Mouse (Mus musculus) liver, embryonic 13.5 days (tissue): ENCODE results near the gene Psg25. TPM values are rescaled to one million over a fixed set of nuclear protein-coding genes. Genes with fewer than 3 reads are reported as not detected.
"Not testable (repeated sequence)": the region's sequence is repeated elsewhere in the genome, so short reads cannot be mapped to it uniquely, and the experiment has no call there.

Source experiments
- ATAC-seq: fragments of 200-750 bp; cut with Nextera tagmentation; 2 replicates; pipeline ENCODE4 v1.8.0; 2017; ENCODE audit warnings: low read depth, mild to moderate bottlenecking, moderate number of reproducible peaks, moderate library complexity
- DNase-seq: peaks from one replicate; pipeline ENCODE4 v3.0.0; 2022
- H3K27ac ChIP-seq: fragments of 300-500 bp; sonication (generic); 2 replicates; pipeline ENCODE4 v1.5.1; 2015; ENCODE audit warnings: moderate library complexity, mild to moderate bottlenecking, inconsistent platforms
- H3K27me3 ChIP-seq: fragments of 300-500 bp; sonication (generic); 2 replicates; pipeline ENCODE4 v1.6.1; 2015; ENCODE audit warnings: mild to moderate bottlenecking, inconsistent platforms
- H3K36me3 ChIP-seq: fragments of 300-500 bp; sonication (generic); 2 replicates; pipeline ENCODE4 v1.6.1; 2015; ENCODE audit warnings: mild to moderate bottlenecking, inconsistent platforms
- H3K4me1 ChIP-seq: fragments of 300-500 bp; sonication (generic); replicated peaks from 2 replicates; pipeline ENCODE4 v1.6.1; 2015; ENCODE audit warnings: inconsistent platforms
- H3K4me2 ChIP-seq: fragments of 300-500 bp; sonication (generic); 2 replicates; pipeline ENCODE4 v1.6.1; 2015; ENCODE audit warnings: inconsistent platforms, mild to moderate bottlenecking, moderate library complexity
- H3K4me3 ChIP-seq: fragments of 300-500 bp; sonication (generic); replicated peaks from 2 replicates; pipeline ENCODE4 v1.5.1; 2015; ENCODE audit warnings: mild to moderate bottlenecking, inconsistent platforms
- H3K9ac ChIP-seq: fragments of 300-500 bp; sonication (generic); 2 replicates; pipeline ENCODE4 v1.6.1; 2015; ENCODE audit warnings: mild to moderate bottlenecking, inconsistent platforms
- H3K9me3 ChIP-seq: fragments of 300-500 bp; sonication (generic); replicated peaks from 2 replicates; pipeline ENCODE4 v1.6.1; 2016; ENCODE audit warnings: inconsistent platforms
- WGBS: fragments of 180-500 bp; shearing (Covaris S2); methylation state at CpG from one replicate; pipeline ENCODE4 v1.1.7; 2015; ENCODE audit not compliant: insufficient replicate concordance; 5-methylcytosine and 5-hydroxymethylcytosine counted together
- polyA plus RNA-seq: library from polyadenylated mRNA; unstranded; fragments of >200 nt; fragmentation: Nextera tagmentation; extraction: Ambion mirVana; gene quantifications from 2 replicates; pipeline ENCODE4 v1.2.1, GENCODE M21; 2015

Psg25 gene
- polyA plus RNA-seq = not detected in 2 replicates

DNA sequence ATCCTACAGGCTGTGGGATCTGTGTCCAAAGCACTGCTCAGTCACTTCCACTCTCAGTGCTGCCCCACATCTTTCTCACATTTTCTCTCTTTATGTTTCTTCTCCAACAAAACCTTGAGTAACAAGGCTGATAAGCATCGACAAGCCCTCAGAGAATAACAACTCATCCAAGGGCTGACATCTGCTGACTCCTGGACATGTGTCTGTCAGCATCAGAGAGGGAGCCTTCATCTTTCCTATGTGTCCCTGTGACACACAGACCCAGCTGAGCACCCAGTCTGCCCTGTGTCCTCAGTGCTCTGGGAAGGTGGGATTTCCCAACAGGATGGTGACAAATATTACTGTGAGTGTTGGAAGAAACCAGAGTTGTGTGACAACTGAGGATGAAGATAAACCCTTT is at the start of gene Psg25:
TSS of gene Psg25 (minus strand) at position 101 of the 400 bp plus-strand sequence.
- Histone ChIP-seq H3K9ac (no peak within 1 kb of the TSS), H3K27me3 (no peaks in the 10 kb centered on the region), H3K9me3 (no peaks in the 10 kb centered on the region; the same call in 1 of the 2 replicates), H3K4me2 (no peak within 1 kb of the TSS), H3K4me3 (no peak within 1 kb of the TSS), H3K27ac (no peak within 1 kb of the TSS), H3K4me1 (no peaks in the 10 kb centered on the region), H3K36me3 (no peaks in the 10 kb centered on the region)
- no peak for ATAC-seq
- WGBS = 50% methylated on average over 1 of the region's 1 CpGs
- DNase-seq = no peak

DNA sequence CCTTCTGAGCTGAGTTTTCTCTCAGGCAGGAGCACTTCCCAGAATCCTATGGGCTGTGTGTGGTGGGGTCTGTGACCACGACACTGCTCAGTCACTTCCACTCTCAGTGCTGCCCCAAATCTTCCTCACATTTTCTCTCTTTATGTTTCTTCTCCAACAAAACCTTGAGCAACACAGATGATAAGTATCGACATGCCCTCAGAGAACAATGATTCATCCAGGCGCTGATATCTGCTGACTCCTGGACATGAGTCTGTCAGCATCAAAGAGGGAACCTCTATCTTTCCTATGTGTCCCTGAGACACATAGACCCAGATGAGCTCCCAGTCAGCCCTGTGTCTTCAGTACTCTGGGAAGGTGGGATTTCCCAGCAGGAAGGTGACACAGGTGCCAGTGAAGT is 35.1 kb upstream of the Psg25 start, which contains the start of gene Psg27:
TSS of gene Psg27 (minus strand) at position 101 of the 400 bp plus-strand sequence.
- H3K4me3 ChIP-seq = no peak within 1 kb of the TSS
- ATAC-seq (no peak), DNase-seq (no peak)
- no peak within 1 kb of the TSS for H3K9ac ChIP-seq
- H3K9me3 ChIP-seq = 0 out of 2 replicates have a peak, but pooled peaks cover 2% of the 10 kb centered on the region
- no peak within 1 kb of the TSS for H3K27ac ChIP-seq
- no peaks in the 10 kb centered on the region for H3K36me3 ChIP-seq
- H3K4me1 ChIP-seq = no peaks in the 10 kb centered on the region
- no peaks in the 10 kb centered on the region for H3K27me3 ChIP-seq
- no peak within 1 kb of the TSS for H3K4me2 ChIP-seq
- 65% methylated on average over 3 of the region's 3 CpGs for WGBS

DNA sequence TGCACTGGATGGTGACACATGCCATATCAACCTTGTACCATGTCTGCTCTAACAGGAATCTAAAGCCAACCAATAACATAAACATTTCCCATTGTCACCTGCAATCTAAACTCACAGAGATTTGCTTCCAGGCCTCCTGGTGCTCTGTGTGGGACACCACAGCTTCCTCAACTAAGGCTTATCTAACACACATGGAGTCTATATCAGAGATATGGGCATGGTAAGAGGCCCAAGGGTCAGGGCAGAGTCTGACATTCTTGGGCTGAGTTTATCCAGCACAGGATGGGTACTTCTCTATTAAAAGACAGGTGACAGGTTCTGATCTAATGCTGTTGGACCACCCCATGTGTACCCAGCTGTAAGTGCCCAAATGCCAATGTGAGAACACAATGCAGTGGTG is 27.8 kb upstream of the Psg25 start:
- no peak overlapping the region for H3K4me2 ChIP-seq
- H3K27ac ChIP-seq = no peak overlapping the region
- H3K9ac ChIP-seq = no peak overlapping the region
- H3K4me3 ChIP-seq = no peak overlapping the region
- no peak for DNase-seq
- no peaks in the 10 kb centered on the region for H3K4me1 ChIP-seq
- no peak for ATAC-seq
- no peaks in the 10 kb centered on the region for H3K27me3 ChIP-seq
- no peaks in the 10 kb centered on the region for H3K36me3 ChIP-seq
- 0 out of 2 replicates have a peak, but pooled peaks cover 5% of the 10 kb centered on the region for H3K9me3 ChIP-seq

DNA sequence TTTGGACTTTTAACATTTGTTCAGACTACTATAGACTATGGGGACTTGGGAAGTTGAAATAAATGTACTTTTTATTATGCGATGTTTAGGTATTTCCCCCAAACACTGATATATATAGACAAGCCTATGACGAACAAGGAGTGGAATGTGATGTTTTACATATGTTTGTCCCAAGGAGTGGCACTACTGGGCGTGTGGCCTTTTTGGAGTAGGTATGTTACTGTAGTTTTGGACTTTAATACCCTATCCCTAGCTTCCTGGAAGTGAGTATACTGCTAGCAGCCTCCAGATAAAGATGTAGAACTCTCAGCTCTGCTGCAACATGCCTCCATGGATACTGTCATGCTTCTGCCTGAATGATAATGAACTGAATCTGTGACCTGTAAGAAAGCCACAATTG is 23.7 kb upstream of the Psg25 start:
- not testable (repeated sequence) for DNase-seq, H3K4me2 ChIP-seq
- 51% methylated on average over 3 of the region's 3 CpGs for whole genome bisulfite sequencing

DNA sequence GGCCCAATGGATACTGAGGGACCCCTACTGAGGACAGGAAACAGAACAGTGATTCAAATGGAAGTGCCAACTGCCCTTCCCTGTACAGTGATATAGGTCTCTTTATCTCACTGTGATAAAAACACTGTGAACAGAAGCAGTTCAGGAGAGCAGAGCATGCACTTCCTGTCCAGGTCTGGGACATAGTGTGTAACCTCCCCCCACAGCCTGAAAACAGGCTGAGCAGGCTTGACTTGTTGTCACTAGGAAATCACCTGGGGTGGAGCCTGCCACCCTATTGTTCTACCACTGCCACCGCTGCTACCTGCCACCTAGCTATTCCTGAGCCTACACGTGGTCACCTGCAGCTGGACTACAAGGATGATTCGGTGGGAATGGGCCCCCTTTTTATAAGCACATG is 1.4 kb upstream of the Psg25 start:
- H3K27ac ChIP-seq = no peak overlapping the region
- no peak overlapping the region for H3K4me2 ChIP-seq
- H3K27me3 ChIP-seq = no peaks in the 10 kb centered on the region
- H3K9me3 ChIP-seq = no peaks in the 10 kb centered on the region; the same call in 1 of the 2 replicates
- WGBS = 34% methylated on average over 3 of the region's 3 CpGs
- no peak for DNase-seq
- no peak overlapping the region for H3K4me3 ChIP-seq
- no peaks in the 10 kb centered on the region for H3K36me3 ChIP-seq
- no peaks in the 10 kb centered on the region for H3K4me1 ChIP-seq
- ATAC-seq = no peak
- no peak overlapping the region for H3K9ac ChIP-seq

More for the DNA sequence above, 23.7 kb upstream of the Psg25 start:
- ATAC-seq, H3K4me3 ChIP-seq, H3K9me3 ChIP-seq, H3K4me1 ChIP-seq, H3K36me3 ChIP-seq, H3K9ac ChIP-seq, H3K27ac ChIP-seq, H3K27me3 ChIP-seq: not testable (repeated sequence)

DNA sequence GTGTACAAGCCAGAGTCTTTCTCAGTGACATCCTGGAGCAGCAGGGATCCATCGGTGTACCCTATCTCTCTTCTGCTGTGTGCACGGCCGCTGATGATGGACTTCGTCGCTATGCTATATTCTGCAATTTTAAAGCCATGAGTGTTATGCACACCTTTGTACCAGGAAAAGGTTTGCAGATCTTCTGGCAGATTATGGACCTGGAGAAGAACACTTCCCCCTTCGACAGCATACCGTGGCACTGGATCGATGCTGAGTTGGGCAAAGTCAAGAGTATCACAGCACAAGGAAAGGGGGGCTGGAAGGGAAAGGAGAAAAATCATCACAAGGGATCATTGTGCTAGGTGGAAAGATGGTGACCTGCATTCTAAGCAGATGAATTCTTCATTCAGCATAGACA is 7.4 kb downstream of the Psg25 start:
- WGBS = 86% methylated on average over 8 of the region's 8 CpGs
- no peaks in the 10 kb centered on the region for H3K27me3 ChIP-seq
- no peak overlapping the region for H3K9ac ChIP-seq
- H3K4me3 ChIP-seq = no peak overlapping the region
- H3K36me3 ChIP-seq = no peaks in the 10 kb centered on the region
- DNase-seq (no peak), ATAC-seq (no peak)
- no peaks in the 10 kb centered on the region for H3K4me1 ChIP-seq
- H3K9me3 ChIP-seq = no peaks in the 10 kb centered on the region
- H3K27ac ChIP-seq = no peak overlapping the region
- H3K4me2 ChIP-seq = no peak overlapping the region

DNA sequence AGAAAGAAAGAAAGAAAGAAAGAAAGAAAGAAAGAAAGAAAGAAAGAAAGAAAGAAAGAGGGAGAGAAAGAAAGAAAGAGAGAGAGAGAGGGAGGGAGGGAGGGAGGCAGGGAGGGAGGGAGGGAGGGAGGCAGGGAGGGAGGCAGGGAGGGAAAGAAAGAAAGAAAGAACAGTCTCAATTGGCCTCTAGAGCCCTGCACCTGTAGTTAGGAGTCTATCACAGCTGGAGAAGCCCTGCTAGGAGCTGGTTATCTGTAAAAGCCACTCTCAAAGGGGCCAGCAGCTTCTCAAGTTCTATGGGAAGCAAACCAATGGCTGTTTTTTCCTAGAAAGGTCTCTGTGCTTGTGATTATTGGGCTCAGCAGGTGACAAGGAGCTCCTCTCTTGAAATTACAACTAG is 19.2 kb downstream of the Psg25 start:
- not testable (repeated sequence) for H3K27me3 ChIP-seq, DNase-seq, H3K4me2 ChIP-seq, H3K9me3 ChIP-seq, H3K4me3 ChIP-seq, H3K4me1 ChIP-seq, H3K9ac ChIP-seq, H3K36me3 ChIP-seq, H3K27ac ChIP-seq, ATAC-seq

DNA sequence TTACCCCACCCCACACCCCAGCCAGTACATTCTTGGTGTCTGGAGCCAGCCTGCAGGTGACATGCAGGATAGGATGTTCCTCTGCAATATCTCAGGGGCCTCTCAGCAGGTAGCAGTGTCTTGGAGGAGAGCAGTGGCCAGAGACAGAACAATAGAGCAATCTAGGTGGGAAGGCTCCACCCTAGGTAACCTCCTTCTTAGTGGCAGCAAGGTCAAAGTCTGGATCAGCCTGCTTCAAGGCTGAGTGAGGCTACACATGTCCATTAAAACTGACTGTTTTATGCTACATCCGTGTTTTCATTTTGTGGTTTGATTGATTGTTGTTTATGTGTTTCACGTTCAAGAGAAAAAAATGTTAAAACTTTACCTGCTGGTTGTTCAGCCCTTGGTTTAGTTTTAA is 19.7 kb downstream of the Psg25 start:
- 58% methylated on average over 2 of the region's 2 CpGs for WGBS
- H3K4me3 ChIP-seq, H3K9ac ChIP-seq, H3K4me2 ChIP-seq, DNase-seq, H3K36me3 ChIP-seq, H3K9me3 ChIP-seq, H3K27me3 ChIP-seq, ATAC-seq, H3K4me1 ChIP-seq, H3K27ac ChIP-seq: not testable (repeated sequence)

DNA sequence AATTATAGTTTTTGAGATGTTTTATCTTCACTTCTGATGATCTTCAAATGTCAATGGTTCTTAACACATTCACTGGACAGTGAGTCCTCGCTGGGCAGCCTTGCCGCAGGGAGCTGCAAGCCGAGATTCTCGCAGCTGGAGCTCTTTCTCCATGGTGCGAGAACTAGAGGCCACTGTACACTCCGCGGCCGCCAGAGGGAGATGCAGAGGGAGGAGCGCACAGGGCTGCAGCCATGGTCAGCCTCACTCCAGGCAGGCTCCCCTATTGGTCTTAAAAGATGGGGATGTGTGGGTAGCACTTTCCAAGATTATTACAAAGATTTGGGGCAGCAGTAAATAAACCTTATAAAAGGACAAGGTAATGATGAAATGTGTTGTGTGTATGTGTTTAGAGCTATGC is 20.6 kb downstream of the Psg25 start:
- no peak overlapping the region for H3K4me3 ChIP-seq
- ATAC-seq (no peak), DNase-seq (no peak)
- no peak overlapping the region for H3K27ac ChIP-seq
- WGBS = 20% methylated on average over 9 of the region's 9 CpGs
- no peaks in the 10 kb centered on the region for H3K27me3 ChIP-seq
- H3K4me1 ChIP-seq = no peaks in the 10 kb centered on the region
- no peaks in the 10 kb centered on the region for H3K9me3 ChIP-seq
- no peak overlapping the region for H3K9ac ChIP-seq
- H3K36me3 ChIP-seq = no peaks in the 10 kb centered on the region
- H3K4me2 ChIP-seq = no peak overlapping the region

DNA sequence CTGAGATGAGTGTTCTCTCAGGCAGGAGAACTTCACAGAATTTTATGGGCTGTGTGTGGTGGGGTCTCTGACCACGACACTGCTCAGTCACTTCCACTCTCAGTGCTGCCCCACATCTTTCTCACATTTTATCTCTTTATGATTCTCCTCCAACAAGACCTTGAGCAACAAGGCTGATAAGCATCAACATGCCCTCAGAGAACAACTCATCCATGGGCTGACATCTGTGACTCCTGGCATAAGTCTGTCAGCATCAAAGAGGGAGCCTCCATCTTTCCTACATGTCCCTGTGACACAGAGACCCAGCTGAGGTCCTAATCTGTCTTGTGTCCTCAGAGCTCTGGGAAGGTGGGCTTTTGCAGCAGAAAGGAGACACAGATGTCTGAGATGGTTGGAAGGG is 48.0 kb downstream of the Psg25 start, which contains the start of gene Psg26:
TSS of gene Psg26 (minus strand) at position 101 of the 400 bp plus-strand sequence.
- H3K9ac ChIP-seq = no peak within 1 kb of the TSS
- no peaks in the 10 kb centered on the region for H3K4me1 ChIP-seq
- H3K27ac ChIP-seq = no peak within 1 kb of the TSS
- H3K9me3 ChIP-seq = no peaks in the 10 kb centered on the region; the same call in 1 of the 2 replicates
- ATAC-seq = no peak
- H3K4me2 ChIP-seq = no peak within 1 kb of the TSS
- no peak for DNase-seq
- no peaks in the 10 kb centered on the region for H3K27me3 ChIP-seq
- no peak within 1 kb of the TSS for H3K4me3 ChIP-seq
- no peaks in the 10 kb centered on the region for H3K36me3 ChIP-seq
- WGBS = 31% methylated on average over 1 of the region's 1 CpGs
